Comparison of ENCODE assay signal across 16 mouse cellular contexts in genomic region chr10:130293741-130294408, GRCm38 (mm10). TPM values are rescaled to one million over a fixed set of nuclear protein-coding genes. Genes with fewer than 3 reads are reported as not detected.
DNase-seq lines count a peak whose midpoint lies in the region; ATAC-seq and TF ChIP-seq lines count a peak whose summit lies in the region.
"Had no signal": no experiment of that assay in that cellular context is flagged by ENCODE, and none has a peak within 500 bp of the region (broad histone marks: within the 10 kb centered on the region; RNA-seq: fewer than 3 reads in every experiment).

No protein-coding gene starts in this region.

- in situ Hi-C loops in ES-E14 (cut with MboI; ENCODE audit: low sequenced_read_pairs in 2 of 2, unreplicated experiment in 2 of 2): no loop called here

- WGBS in forebrain, embryonic 14.5 days: 12% methylated on average over 3 of the region's 3 CpGs

- DNase-seq in cerebellum, postnatal 10 days: peak; percentile 21 to 28
- no peak for DNase-seq in cerebellum, postnatal 25 days
- no peak for DNase-seq in ES-E14 (ENCODE audit: low read depth, low spot score)
- peak; percentile 37 for DNase-seq in forebrain, embryonic 14.5 days (ENCODE audit: low spot score)
- peak; percentile 30 for DNase-seq in mesoderm, embryonic 11.5 days (ENCODE audit: low read depth, low spot score)
- DNase-seq in urinary bladder, postnatal 4 days (ENCODE audit: low spot score in 2 of 2): no peak
- DNase-seq in heart, postnatal 4 days: no peak
- DNase-seq: cerebellum, adult 11-12 months; gastrocnemius, adult 2 months had no signal

- H3K4me2 ChIP-seq in forebrain, embryonic 14.5 days (ENCODE audit: low read length): no peak overlapping the region
- H3K4me2 ChIP-seq: embryonic facial prominence, embryonic 13.5 days; heart, embryonic 12.5 days; hindbrain, embryonic 15.5 days; kidney, embryonic 15.5 days; liver, embryonic 12.5 days had no signal

- H3K36me3 ChIP-seq in ES-E14 (ENCODE audit: control insufficient read depth, insufficient read depth, low read length, poor library complexity, severe bottlenecking): no peaks in the 10 kb centered on the region
- no peaks in the 10 kb centered on the region for H3K36me3 ChIP-seq in forebrain, embryonic 14.5 days (ENCODE audit: control insufficient read depth, insufficient read depth, low read length)
- H3K36me3 ChIP-seq: embryonic facial prominence, embryonic 13.5 days; heart, embryonic 12.5 days; hindbrain, embryonic 15.5 days; kidney, embryonic 15.5 days; liver, embryonic 12.5 days had no signal

- H3K4me1 ChIP-seq in ES-E14 (ENCODE audit: control insufficient read depth in 2 of 2, insufficient read depth in 2 of 2, low read length in 2 of 2, poor library complexity in 1 of 2): peaks cover 2 to 12% of the 10 kb centered on the region in 2 experiments; a peak in 1 of 4 replicates
- peaks cover 5% of the 10 kb centered on the region; the same call in 1 of the 2 replicates for H3K4me1 ChIP-seq in forebrain, embryonic 14.5 days (ENCODE audit: control insufficient read depth, insufficient read depth, low read length)
- H3K4me1 ChIP-seq: heart, embryonic 12.5 days; hindbrain, embryonic 15.5 days; kidney, embryonic 15.5 days; liver, embryonic 12.5 days had no signal

- no peaks in the 10 kb centered on the region for H3K27me3 ChIP-seq in forebrain, embryonic 14.5 days (replicated peaks; ENCODE audit: control insufficient read depth, insufficient read depth, low read length)
- H3K27me3 ChIP-seq: embryonic facial prominence, embryonic 13.5 days; heart, embryonic 12.5 days; hindbrain, embryonic 15.5 days; kidney, embryonic 15.5 days; liver, embryonic 12.5 days had no signal

- no peak overlapping the region for H3K27ac ChIP-seq in ES-E14 (ENCODE audit: insufficient read depth, low read depth, low read length, poor library complexity, severe bottlenecking)
- no peak overlapping the region for H3K27ac ChIP-seq in forebrain, embryonic 14.5 days (ENCODE audit: low read depth, low read length)
- H3K27ac ChIP-seq: embryonic facial prominence, embryonic 13.5 days; gastrocnemius, adult 2 months; hindbrain, embryonic 15.5 days; kidney, embryonic 15.5 days; liver, embryonic 12.5 days had no signal

- H3K9ac ChIP-seq in ES-E14 (ENCODE audit: insufficient read depth, low read depth, low read length, poor library complexity, severe bottlenecking): no peak overlapping the region
- H3K9ac ChIP-seq in forebrain, embryonic 14.5 days (ENCODE audit: low read length): no peak overlapping the region
- H3K9ac ChIP-seq: embryonic facial prominence, embryonic 13.5 days; heart, embryonic 12.5 days; hindbrain, embryonic 15.5 days; kidney, embryonic 15.5 days; liver, embryonic 12.5 days had no signal

- H3K4me3 ChIP-seq in ES-E14 (ENCODE audit: insufficient read depth in 1 of 2, low read depth in 1 of 2, low read length in 2 of 2, poor library complexity in 1 of 2, severe bottlenecking in 1 of 2): no peak overlapping the region
- H3K4me3 ChIP-seq in forebrain, embryonic 14.5 days (ENCODE audit: low read depth, low read length): no peak overlapping the region
- H3K4me3 ChIP-seq: embryonic facial prominence, embryonic 13.5 days; gastrocnemius, adult 2 months; heart, embryonic 12.5 days; hindbrain, embryonic 15.5 days; kidney, embryonic 15.5 days; liver, embryonic 12.5 days had no signal

- no peaks in the 10 kb centered on the region for H3K9me3 ChIP-seq in ES-E14 (ENCODE audit: control insufficient read depth, insufficient read depth, low read depth, low read length)
- no peaks in the 10 kb centered on the region for H3K9me3 ChIP-seq in forebrain, embryonic 14.5 days (replicated peaks; ENCODE audit: control insufficient read depth, low read length)
- H3K9me3 ChIP-seq: embryonic facial prominence, embryonic 13.5 days; heart, embryonic 12.5 days; hindbrain, embryonic 15.5 days; kidney, embryonic 15.5 days; liver, embryonic 12.5 days had no signal

- peak; percentile 80 for ATAC-seq in forebrain, embryonic 14.5 days
- no peak for ATAC-seq in granulocyte monocyte progenitor cell, adult 5-6 weeks (replicated peaks; ENCODE audit: poor library complexity, severe bottlenecking)
- ATAC-seq: liver, embryonic 12.5 days; lung, postnatal 0 days had no signal

TF ChIP-seq in ES-E14, 5 proteins besides CTCF, POLR2A, EP300 and RAD21:
- TF ChIP-seq CHD2 (IDR thresholded peaks at IDR 0.05; ENCODE audit: low read depth, low read length): no peak
- TF ChIP-seq ZNF384 (IDR thresholded peaks at IDR 0.05; ENCODE audit: low read depth, low read length): peak; percentile 80

RNA-seq across cellular contexts. Expression of gene Neurod4, which starts 13.8 kb away (rescaled TPM):
- total RNA-seq in ES-E14 (2012; rRNA removed): not detected in 2 replicates
- 6.1 and 8.1 TPM in 2 replicates for polyA plus RNA-seq in forebrain, embryonic 14.5 days (2014; fragmentation: Nextera tagmentation; extraction: Ambion mirVana)
- not detected in 2 replicates for total RNA-seq in granulocyte monocyte progenitor cell, adult 5-6 weeks (2014; fragmentation: Nextera tagmentation)
- total RNA-seq in granulocyte monocyte progenitor cell, adult 5-6 weeks (2017): not detected in 2 replicates
- not detected for total RNA-seq in heart, postnatal 4 days (2021)
- total RNA-seq: gastrocnemius, adult 2 months had no signal
- polyA plus RNA-seq: kidney, embryonic 15.5 days; liver, embryonic 12.5 days; lung, postnatal 0 days had no signal

RNA-seq across cellular contexts. Expression of gene Tespa1, which starts 28.8 kb away (rescaled TPM):
- total RNA-seq in ES-E14 (2012; rRNA removed): 0.45 TPM in 1 of 2 replicates, not detected in the other
- polyA plus RNA-seq in forebrain, embryonic 14.5 days (2014; fragmentation: Nextera tagmentation; extraction: Ambion mirVana): not detected in 2 replicates
- total RNA-seq in granulocyte monocyte progenitor cell, adult 5-6 weeks (2014; fragmentation: Nextera tagmentation): 31.3 and 54.6 TPM in 2 replicates
- 32.0 and 37.3 TPM in 2 replicates for total RNA-seq in granulocyte monocyte progenitor cell, adult 5-6 weeks (2017)
- under 1 TPM; 0.33 to 0.50 TPM for total RNA-seq in heart, postnatal 4 days (2021)

Comparison
In these comparisons a context has a peak if more than half of its experiments do, and no peak if none do; other contexts are left out.
1. DNase-seq: peak in cerebellum, postnatal 10 days (2 of 2), forebrain, embryonic 14.5 days (single experiment) and mesoderm, embryonic 11.5 days (single experiment); none in cerebellum, postnatal 25 days (0 of 2), ES-E14 (single experiment), urinary bladder, postnatal 4 days (0 of 2) and heart, postnatal 4 days (single experiment).
2. RNA of gene Tespa1, which starts 28.8 kb away (total RNA-seq): 31.3 to 54.6 TPM in granulocyte monocyte progenitor cell, adult 5-6 weeks; 0.33 to 0.50 TPM in heart, postnatal 4 days and 0.45 TPM in ES-E14; every median in the first group is over 10 times any median in the second.